Mouse (Mus musculus): ENCODE measurements around the gene Cdh12. TPM values are rescaled to one million over a fixed set of nuclear protein-coding genes. Genes with fewer than 3 reads are reported as not detected.

The Cdh12 gene
- total RNA-seq, 2 experiments from 2014 or later: not detected

DNA sequence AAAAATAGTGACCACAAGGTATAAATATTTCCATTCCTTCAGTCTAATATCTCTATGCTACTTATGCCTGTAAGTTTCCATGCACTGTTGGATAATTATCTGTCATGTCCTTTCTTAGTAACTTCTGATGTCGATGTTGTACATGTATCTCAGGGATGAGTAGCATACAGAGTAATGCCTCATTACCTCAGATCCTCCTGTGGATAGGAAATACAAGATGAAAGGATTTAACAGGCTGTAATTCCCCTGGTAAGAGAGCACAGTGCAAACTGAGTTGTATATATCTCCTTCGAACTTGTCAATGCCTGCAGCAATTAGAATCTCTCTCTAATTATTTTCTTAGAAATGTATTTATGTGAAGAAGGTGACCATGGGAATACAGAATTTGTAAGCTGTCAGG is 233.7 kb downstream of the Cdh12 start:
- intact Hi-C loops (cut with DNase I): no loop called here
- no peak for DNase-seq (ENCODE audit: low spot score)

DNA sequence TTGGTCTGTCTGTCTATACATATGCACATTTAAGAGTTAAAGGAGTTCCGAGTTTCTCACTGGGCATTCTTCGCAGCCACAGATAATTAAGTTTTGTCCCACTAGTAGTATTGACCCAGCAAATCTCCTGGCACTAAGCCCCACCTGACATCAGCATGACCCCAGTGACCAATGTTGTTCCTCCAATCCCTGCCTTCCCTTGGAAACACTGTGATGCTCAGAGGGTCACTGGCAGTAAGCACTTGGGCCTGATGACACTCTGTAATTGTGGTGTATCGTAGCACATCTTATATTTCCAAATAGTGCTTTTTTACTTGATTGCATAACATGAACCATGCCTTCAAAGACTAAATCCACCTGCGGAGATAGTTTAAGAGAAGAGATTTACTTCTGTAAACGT is 235.1 kb downstream of the Cdh12 start:
- DNase-seq (ENCODE audit: low spot score): no peak
- intact Hi-C loops (cut with DNase I): no loop called here

GRCm38 (mm10) chr15:20696229-20696628 is 247.2 kb downstream of the Cdh12 start:
- intact Hi-C loops (cut with DNase I): no loop called here
- DNase-seq (ENCODE audit: low spot score): no peak

DNA sequence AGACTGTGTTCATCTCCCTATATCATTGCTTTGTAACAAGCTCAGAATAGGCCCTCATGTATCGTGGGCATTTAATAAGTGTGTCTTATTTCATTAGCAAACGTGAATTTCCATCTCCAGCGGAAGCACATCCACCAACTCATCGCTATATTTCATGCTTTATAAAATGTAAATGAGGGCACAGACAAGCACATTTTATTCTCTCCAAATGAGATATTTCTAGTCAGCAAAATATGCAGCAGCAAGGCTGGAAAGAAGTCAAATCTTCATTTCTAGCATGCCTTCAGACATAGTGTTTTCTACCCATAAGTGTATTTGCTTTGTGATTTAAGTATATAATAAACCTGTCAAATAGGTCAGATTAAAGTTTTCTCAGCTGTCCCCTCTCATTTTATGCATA is 262.8 kb downstream of the Cdh12 start:
- intact Hi-C loops (cut with DNase I): no loop called here
- no peak for DNase-seq (ENCODE audit: low spot score)

DNA sequence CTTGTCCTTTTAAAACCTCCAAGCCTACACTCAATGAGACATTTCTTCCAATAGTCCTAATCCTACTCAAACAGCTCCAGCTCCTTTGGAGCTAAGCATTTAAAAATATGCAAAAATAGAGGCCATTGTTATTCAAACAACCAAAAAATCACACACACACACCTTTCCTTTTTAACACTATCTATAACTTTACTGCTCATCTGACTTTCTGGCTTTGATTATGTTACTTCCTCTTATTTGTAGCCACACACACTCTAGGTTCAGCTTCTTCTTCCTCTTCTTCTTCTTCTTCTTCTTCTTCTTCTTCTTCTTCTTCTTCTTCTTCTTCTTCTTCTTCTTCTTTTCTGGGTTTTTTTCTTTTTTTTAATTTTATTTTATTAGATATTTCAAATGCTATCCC is 323.2 kb downstream of the Cdh12 start:
- intact Hi-C loops (cut with DNase I): no loop called here

DNA sequence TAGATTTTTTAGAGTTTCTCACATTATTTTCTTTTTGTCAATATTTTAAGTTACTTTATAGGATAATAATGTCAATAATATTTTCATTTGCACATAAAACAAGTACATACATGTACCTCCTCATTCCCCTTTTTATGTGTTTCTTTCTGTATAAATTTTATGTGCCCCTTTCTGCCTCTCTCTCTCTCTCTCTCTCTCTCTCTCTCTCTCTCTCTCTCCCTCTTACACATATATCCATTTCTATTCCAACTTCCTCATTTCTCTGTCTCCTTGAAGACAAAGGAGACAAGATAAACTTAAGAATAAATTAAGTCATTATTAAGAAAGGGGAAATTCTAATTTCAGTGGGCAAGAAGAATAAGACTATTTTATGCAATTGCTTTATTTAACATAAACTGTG is 324.4 kb downstream of the Cdh12 start:
- no peak for DNase-seq (ENCODE audit: low spot score)
- intact Hi-C loops (cut with DNase I): no loop called here

More for the DNA sequence above, 323.2 kb downstream of the Cdh12 start:
- DNase-seq (ENCODE audit: low spot score): no peak

- intact Hi-C loops (cut with DNase I): no loop called here
- no peak for DNase-seq (ENCODE audit: low spot score)
These were observed 347.9 kb downstream of the Cdh12 start for GRCm38 (mm10) chr15:20796999-20797398.

GRCm38 (mm10) chr15:20798541-20798940 is 349.5 kb downstream of the Cdh12 start:
- DNase-seq (ENCODE audit: low spot score): no peak
- intact Hi-C loops (cut with DNase I): no loop called here

DNA sequence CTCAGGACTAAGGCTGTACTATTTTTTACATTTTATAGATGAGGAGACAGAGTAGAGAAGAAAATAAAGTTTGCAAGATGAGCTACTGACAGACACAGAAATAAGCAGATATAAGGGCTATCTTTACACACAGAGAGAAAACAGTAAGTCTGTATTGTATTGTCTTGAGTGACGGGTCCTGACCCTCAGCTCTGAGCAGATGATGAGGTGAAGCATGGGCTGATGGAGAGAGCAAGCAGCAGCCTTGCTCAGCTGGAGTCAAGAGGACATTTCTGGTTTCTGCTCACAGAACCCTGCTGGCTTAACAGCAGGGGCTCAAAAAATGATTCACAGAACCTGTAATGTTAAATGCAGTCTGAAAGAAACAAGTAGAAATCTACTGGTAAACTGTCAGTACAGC is 386.8 kb downstream of the Cdh12 start:
- DNase-seq (ENCODE audit: low spot score): no peak
- intact Hi-C loops (cut with DNase I): no loop called here

DNA sequence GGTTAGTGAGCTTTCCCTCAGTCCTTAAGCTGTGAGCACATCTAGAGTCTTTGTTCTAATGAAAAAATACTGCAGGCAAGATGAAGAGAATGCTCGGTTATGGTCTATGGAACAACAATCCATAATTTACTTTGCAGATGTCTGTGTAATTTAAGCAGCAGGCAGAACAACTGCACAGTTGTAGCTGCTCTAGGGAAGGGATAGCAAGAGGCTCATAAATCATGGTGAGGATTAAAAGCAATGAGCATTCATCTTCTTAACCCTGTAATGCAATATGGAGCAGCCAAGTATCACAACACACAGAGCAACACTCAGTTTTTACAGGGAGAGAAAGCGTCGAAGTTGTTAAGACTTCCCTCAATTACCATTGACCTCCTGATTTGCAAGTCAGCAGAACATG is 387.9 kb downstream of the Cdh12 start:
- DNase-seq (ENCODE audit: low spot score): no peak
- intact Hi-C loops (cut with DNase I): no loop called here

GRCm38 (mm10) chr15:20841479-20841878 is 392.4 kb downstream of the Cdh12 start:
- no peak for DNase-seq (ENCODE audit: low spot score)
- intact Hi-C loops (cut with DNase I): no loop called here

DNA sequence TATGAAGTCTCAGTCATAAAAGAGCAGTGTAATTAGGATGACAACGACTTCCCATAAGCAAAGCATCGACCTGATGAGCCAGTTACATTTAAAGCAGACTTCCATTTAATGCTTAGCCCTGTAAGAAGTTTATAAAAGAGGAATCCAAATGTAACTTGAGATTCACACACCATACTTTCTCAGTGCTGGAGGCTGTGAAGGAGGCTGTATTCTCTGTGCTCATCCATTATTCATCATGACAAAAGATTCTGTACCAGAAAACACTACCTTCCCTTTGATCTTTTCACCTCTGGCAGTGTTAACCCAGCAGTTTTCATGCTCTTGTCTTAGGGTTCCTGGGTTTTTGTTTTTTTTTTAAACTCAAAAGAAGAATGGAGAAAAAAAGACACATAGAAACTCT is 414.0 kb downstream of the Cdh12 start:
- intact Hi-C loops (cut with DNase I): no loop called here
- DNase-seq (ENCODE audit: low spot score): no peak

DNA sequence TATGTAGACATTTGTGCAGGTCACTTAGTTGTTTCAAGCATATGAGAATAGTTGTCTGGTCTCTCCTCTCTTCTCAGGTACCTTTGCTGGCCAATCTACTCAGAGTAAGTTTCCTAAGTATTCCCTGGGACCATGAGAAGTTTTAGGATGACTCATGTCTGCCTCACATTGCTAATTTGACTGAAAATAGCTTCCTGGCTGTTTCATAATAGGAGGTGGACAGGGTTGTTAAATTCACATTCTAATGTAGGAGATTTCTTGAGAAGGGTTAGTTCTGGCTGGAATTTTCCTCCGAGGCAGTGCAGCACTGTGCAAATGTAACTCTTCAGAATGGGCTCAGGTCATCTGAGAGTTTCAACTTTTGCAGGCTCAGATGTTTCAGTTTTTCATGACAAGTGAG is 423.5 kb downstream of the Cdh12 start:
- intact Hi-C loops (cut with DNase I): no loop called here
- no peak for DNase-seq (ENCODE audit: low spot score)

GRCm38 (mm10) chr15:20876993-20877392 is 427.9 kb downstream of the Cdh12 start:
- intact Hi-C loops (cut with DNase I): no loop called here
- DNase-seq (ENCODE audit: low spot score): no peak

DNA sequence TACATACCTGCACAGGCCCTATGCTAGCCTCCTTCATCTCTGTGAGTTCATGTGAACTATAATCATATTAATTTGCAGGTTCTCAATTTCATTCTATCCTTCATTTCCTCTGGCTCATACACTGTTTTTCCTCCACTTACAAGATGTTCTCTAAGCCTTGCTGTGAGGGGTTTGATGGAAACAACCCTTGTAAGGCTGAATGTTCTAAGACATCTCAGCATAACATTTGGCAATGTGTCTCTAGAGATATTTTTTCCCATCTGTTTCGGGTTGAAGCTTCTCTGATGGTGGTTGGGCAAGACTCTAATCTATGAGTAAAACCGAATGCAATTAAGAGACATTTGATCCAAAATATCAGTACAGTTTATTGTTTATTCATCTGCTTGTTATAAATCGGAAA is 444.4 kb downstream of the Cdh12 start:
- intact Hi-C loops (cut with DNase I): no loop called here
- DNase-seq (ENCODE audit: low spot score): no peak

DNA sequence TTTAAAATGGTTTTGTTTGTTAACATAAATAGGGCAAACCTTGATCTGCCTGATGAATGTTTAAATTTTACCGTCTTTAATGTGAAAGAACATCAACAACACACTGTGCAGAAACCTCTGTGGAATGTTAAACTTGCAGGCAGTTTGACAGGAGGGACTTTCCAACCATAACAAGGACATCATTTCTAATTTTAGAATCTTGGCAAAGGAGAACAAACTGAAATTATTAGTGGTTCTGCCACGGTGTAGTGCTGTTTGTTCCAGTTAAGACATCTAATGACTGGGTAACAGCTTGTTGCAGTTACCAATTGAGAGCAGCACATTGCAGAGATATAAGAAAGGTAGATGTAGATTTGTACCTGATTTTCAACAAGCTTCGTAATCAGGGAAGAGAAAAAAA is 453.5 kb downstream of the Cdh12 start:
- no peak for DNase-seq (ENCODE audit: low spot score)
- intact Hi-C loops (cut with DNase I): no loop called here

DNA sequence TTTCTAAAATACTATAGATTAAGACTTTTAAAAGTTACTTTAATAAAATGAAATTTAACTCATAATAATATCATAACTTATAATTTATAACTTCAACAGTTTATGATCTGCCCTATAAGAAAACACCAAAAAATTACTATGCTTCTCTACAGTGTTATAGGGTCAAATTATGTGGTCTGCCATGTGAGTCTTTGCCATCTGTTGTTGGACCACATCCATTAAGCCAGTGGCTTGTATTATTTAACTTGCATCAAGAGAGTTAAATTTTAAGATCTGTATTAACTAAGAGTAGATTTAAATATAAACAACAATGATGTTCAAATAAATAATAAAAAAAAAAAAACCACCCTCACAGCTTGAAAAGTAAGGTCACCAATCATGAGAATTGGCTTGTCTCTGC is 479.2 kb downstream of the Cdh12 start:
- intact Hi-C loops (cut with DNase I): no loop called here
- no peak for DNase-seq (ENCODE audit: low spot score)

DNA sequence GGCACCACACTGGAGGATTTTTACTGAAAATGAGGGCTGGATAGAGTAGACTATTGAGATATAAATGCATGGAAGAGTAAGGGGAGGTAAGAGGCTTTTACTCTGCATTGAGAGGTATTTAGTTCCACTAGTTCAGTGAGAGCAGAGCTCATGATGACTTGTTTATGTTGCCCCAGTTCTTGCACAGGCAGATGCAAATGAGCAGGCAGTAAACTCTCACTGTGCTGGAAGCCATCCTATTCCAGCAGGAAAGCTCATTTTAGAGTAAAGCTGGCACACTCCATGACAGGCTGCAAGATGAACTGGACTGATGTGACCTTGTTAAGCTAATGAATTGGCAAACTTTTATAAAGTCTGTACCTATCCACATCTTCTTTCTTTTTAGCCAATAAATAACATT is 494.9 kb downstream of the Cdh12 start:
- intact Hi-C loops (cut with DNase I): no loop called here
- no peak for DNase-seq (ENCODE audit: low spot score)

GRCm38 (mm10) chr15:20967463-20967862 is 518.4 kb downstream of the Cdh12 start:
- DNase-seq (ENCODE audit: low spot score): no peak
- intact Hi-C loops (cut with DNase I): no loop called here

DNA sequence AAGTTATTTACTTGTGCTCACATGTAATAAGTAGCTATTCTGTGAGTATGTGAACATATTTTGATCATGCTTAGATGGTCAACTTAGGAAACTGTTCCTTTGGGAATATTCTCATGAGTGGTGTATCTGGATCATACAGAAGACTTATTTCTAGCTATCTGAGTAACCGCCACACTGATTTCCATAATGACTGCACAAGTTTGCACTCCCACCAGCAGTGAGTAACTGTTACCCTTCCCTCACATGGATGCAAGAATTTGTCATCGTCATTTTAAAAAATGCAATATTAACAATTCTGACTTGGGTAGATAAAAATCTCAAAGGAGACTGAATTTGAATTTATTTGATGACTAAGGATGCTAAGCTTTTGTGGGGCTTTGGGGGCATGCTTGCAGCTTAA is 522.0 kb downstream of the Cdh12 start:
- DNase-seq (ENCODE audit: low spot score): no peak
- intact Hi-C loops (cut with DNase I): no loop called here

GRCm38 (mm10) chr15:21000541-21000940 is 551.5 kb downstream of the Cdh12 start:
- intact Hi-C loops (cut with DNase I): no loop called here
- DNase-seq (ENCODE audit: low spot score): no peak

DNA sequence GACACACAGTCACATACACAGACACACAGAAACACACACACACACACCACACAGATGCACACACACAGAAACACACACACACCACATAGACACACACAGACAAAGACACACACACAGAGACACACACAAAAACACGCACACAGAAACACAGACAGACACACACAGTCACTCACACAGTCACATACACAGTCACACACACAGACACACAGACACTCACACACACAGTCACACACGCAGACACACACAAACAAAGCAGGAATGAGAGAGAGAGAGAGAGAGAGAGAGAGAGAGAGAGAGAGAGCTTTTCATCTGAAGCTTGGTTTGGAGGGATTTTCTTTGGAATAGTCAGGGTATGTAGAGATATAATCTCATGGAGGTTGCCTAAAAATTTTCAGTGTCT is 558.9 kb downstream of the Cdh12 start:
- intact Hi-C loops (cut with DNase I): no loop called here

GRCm38 (mm10) chr15:21008487-21008886 is 559.4 kb downstream of the Cdh12 start:
- DNase-seq (ENCODE audit: low spot score): no peak

More for the DNA sequence above, 558.9 kb downstream of the Cdh12 start:
- DNase-seq (ENCODE audit: low spot score): no peak

More at GRCm38 (mm10) chr15:21008487-21008886, 559.4 kb downstream of the Cdh12 start:
- intact Hi-C loops (cut with DNase I): no loop called here
